Mouse (Mus musculus): ENCODE data around the gene Selenom.
A peak's percentile ranks its signal among the peaks of the same experiment; 100 is the strongest.

Gene Selenom

GRCm38 (mm10) chr11:3515216-3515615, 732 bp downstream of the Selenom start:
- DNase-seq = peak; percentile 61

GRCm38 (mm10) chr11:3515637-3516036, 1.2 kb downstream of the Selenom start:
- peak; percentile 94 for DNase-seq

GRCm38 (mm10) chr11:3516121-3516520, 1.6 kb downstream of the Selenom start:
- peak; percentile 55 for DNase-seq

- peak; percentile 76 for DNase-seq
These were observed 2.7 kb downstream of the Selenom start for GRCm38 (mm10) chr11:3516859-3517845.

- DNase-seq = no peak
These were observed 3.6 kb downstream of the Selenom start for GRCm38 (mm10) chr11:3517846-3518732.

DNA sequence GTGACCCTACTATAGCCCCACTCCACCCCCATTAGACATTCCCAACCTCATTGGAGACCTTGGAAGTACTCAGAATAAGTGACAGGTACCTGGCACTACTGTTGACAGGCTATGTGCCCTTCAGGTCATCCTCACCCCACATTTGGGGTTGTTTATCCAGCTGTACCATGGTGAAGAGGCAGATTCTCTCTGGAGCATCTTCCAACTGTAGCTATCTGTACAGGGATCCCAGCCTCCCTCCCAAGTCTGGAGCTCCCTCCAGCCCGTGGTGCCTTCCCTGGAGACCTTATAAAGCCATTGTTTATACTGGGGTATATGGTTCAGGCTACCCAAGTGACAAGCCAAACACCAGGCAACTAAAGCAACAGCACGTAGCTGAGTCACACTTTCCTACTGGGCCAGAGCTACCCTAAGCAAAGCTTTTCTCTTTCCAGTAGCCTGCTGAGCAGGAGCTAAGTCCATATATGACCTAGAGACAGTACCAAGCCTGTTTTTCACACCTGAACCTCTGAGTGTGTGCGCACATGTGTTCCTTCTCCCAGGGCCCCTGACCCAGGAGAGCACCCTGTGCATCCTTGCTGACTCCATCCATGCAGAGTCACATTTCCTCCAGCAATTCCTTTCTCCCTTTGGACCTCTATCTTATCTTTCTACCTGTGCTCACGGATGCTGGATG, 4.7 kb downstream of the Selenom start:
- DNase-seq = no peak

GRCm38 (mm10) chr11:3519756-3520398, 5.4 kb downstream of the Selenom start:
- DNase-seq = peak; percentile 76

GRCm38 (mm10) chr11:3520919-3521318, 6.4 kb downstream of the Selenom start:
- peak; percentile 69 for DNase-seq

- DNase-seq = peak; percentile 72
These were observed 7.1 kb downstream of the Selenom start for GRCm38 (mm10) chr11:3521339-3522224.

DNA sequence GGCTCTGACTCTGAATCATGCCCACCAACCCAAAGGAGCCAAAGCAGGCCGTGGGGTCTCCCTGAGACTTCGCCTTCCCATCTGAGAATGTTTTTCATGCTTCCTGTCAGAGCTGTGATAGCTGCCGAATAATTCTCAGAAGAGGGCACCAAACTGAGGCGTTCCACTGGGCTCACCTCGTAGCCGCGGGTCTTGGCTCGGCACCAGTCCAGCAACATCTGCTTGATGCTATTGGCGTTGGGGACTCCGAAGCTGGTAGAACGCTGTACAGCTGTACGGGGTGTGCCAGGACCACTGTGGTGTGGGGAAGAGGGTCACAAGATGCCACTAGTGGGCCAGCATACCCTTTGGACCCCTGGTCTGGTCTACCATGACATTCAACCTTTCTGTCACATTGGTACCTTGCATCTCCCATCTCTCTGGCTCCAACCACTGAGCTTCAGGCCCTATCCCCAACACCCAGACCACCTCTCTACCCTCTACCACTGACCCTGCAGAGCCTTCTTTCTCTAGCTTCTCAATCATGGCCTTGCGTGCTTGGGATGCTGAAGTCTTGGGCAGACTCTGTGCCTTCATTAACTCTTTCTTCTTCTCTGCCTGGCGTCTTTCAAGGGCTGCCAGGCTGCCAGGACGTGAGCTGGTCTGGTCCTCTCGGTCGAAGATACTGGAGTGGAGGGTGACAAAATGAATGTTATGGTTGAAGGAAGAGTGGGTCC, 8.0 kb downstream of the Selenom start:
- DNase-seq = peak; percentile 52

GRCm38 (mm10) chr11:3523840-3524582, 9.5 kb downstream of the Selenom start:
- peak; percentile 11 for DNase-seq

DNA sequence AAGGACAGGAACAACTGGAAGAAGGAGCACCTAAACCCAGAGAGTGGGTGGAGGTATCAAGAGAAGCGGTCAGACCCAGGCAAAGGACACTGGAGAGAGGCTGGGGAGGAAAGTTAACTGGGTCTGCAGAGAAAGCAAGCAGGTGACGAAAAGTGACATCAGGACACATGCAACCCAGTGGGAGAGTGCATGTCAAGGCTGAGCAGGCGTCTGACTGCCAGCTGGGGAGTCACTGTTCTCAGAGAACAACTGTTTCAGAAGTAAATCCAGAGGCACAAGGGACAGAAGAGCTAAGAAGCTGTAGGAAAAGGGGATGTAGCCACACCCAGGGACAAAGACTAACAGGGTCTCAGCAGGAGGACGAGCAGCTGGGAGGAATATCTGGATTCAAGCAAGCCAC, 11.1 kb downstream of the Selenom start:
- no peak for DNase-seq

GRCm38 (mm10) chr11:3526207-3526606, 11.7 kb downstream of the Selenom start:
- DNase-seq = peak; percentile 24

DNA sequence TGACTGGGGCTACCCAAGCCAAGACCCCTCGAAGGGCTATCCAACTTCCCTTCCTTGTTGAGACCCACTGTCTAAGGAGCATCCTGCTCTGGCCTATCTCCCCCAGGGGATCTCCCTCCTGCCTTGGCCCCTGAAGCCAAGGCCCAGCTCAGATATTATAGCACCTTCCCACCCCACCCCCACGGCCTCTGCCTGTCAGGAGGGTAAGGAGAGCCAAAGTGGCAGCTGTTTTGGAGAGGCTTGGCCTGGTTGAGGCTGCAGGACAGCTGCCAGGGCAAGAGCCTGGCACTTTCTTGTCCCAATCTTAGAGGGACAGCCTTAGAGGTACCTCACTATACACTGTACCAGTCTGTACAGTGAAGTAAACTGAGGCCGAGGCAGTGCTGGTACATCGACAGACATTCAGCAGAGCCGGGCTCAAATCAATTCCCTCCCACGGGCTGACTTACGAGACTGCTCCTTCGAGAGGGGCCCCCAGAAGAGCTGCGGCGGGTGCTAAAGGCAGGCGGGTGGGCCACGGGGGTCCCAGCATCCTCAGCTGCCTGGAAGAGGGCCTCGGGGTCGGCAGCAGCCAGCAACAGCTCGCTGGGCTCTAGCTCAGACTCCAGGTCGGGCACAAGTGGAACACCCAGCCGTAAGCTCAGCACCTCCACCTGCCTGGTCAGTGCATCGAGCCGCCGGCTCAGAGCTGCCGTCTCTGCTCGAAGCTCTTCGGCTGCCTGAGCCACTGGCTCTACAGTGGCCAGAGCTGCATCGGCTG, 12.7 kb downstream of the Selenom start:
- peak; percentile 28 for DNase-seq

DNA sequence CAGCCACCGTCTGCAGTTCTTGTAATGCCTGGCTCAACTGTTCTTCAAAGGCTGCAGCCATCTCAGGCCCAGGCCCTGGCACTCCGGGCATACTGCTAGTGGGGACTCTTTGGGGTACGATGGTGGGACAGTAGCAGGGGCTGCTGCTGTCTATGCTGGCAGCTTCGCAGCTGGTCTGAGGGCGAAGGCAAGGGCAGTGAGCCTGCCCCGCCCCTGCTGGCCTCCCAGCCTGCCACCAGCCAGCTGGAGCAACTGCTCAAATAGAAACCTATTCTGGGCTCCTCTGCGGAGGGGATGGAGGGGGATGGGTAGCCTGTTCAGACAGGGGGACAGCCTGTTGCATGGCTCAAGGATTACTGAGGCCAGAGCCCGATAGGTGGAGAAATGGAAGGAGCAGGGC, 13.3 kb downstream of the Selenom start:
- peak; percentile 11 for DNase-seq

DNA sequence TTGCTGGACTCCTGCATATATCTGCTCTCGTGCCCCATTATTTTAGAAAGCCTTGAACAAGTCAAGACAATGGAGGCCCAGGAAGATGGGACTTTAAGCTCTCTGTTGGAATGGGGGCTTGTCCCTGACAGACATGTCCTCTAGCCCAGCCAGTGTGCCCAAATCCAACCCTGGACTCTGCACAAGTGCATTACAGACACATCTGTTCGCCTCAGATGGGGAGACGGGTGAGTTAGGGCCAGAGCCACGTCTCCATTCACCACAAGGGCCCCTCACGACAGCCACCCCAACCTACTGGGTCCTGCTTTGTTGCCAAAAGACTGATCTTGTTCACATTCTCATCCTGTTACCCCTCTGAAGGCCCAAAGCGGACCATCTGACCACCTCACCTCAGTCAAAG, 13.7 kb downstream of the Selenom start:
- peak; percentile 18 for DNase-seq

DNA sequence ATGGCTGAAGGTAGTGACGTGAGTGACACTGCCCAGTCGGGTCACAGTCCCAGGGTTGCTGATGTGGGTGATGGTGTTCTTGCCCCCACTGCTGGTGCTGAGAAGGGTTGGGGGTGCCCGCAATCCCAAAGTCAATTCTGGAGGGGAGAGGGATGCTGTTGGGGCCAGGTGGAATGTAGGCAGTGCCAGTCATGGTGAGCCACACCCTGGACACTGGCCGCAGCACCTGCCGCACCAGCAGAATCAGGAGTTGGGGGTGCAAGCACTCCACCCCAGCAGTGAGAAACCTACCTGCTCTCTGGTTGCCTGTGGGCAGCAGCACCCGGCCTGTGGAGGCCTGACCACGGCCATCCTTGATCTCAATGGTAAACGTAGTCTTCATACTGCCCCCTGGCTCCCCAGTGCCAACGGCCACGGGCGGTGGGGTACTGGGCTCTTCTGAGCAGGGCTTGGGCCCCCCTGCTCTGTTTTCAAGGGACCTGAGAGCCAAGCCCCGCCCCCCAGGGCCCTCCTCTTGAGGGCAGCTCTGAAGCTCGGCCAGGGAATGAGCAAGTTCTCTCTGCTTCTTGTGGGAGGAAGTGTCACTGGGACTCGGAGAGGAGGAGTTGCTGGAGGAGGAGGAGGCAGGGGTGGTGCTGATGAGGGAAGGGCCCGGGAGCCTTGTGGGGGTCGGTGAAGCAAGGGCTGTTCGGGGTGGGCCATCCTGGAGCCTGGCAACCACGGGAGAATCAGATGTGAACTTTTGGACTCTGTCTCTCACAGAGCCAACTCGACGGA, 15.2 kb downstream of the Selenom start:
- peak; percentile 35 for DNase-seq

GRCm38 (mm10) chr11:3530731-3531130, 16.2 kb downstream of the Selenom start:
- DNase-seq = peak; percentile 12
